Mouse (Mus musculus): ENCODE measurements around the gene Pex16. TPM values are rescaled to one million over a fixed set of nuclear protein-coding genes. Genes with fewer than 3 reads are reported as not detected.

Gene Pex16
- 10 to 100 TPM; 40.0 to 59.3 TPM for polyA plus RNA-seq (2017; shearing (Covaris generic))

- ATAC-seq = no peak
Measured at GRCm38 (mm10) chr2:92374514-92374913, at the start of gene Pex16, which contains the start of gene Large2. Pex16 (plus strand) TSS chr2:92374676. Large2 (minus strand) TSS chr2:92374869.

- ATAC-seq = no peak
Measured at GRCm38 (mm10) chr2:92325676-92326075, 48.8 kb upstream of the Pex16 start.

GRCm38 (mm10) chr2:92326221-92326620 lies 48.3 kb upstream of the Pex16 start:
- ATAC-seq = no peak

- ATAC-seq = no peak
Measured at GRCm38 (mm10) chr2:92327601-92328000, 46.9 kb upstream of the Pex16 start.

- ATAC-seq = no peak
Measured at GRCm38 (mm10) chr2:92328206-92328605, 46.3 kb upstream of the Pex16 start.

- ATAC-seq = no peak
Measured at GRCm38 (mm10) chr2:92330840-92331239, 43.6 kb upstream of the Pex16 start.

GRCm38 (mm10) chr2:92331410-92331809 lies 43.1 kb upstream of the Pex16 start:
- no peak for ATAC-seq

GRCm38 (mm10) chr2:92331871-92332270 lies 42.6 kb upstream of the Pex16 start:
- ATAC-seq = no peak

- ATAC-seq = no peak
Measured at GRCm38 (mm10) chr2:92342418-92342817, 32.1 kb upstream of the Pex16 start.

- no peak for ATAC-seq
Measured at GRCm38 (mm10) chr2:92347191-92347590, 27.3 kb upstream of the Pex16 start.

- no peak for ATAC-seq
Measured at GRCm38 (mm10) chr2:92349589-92350425, 24.7 kb upstream of the Pex16 start.

GRCm38 (mm10) chr2:92350686-92351085 lies 23.8 kb upstream of the Pex16 start:
- no peak for ATAC-seq

- ATAC-seq = no peak
Measured at GRCm38 (mm10) chr2:92353402-92353801, 21.1 kb upstream of the Pex16 start.

GRCm38 (mm10) chr2:92354224-92354623 lies 20.3 kb upstream of the Pex16 start:
- ATAC-seq = no peak

- no peak for ATAC-seq
Measured at GRCm38 (mm10) chr2:92359301-92359700, 15.2 kb upstream of the Pex16 start.

GRCm38 (mm10) chr2:92360186-92360823 lies 14.2 kb upstream of the Pex16 start:
- no peak for ATAC-seq

GRCm38 (mm10) chr2:92360893-92361292 lies 13.6 kb upstream of the Pex16 start:
- no peak for ATAC-seq

GRCm38 (mm10) chr2:92361795-92362194 lies 12.7 kb upstream of the Pex16 start:
- ATAC-seq = no peak

- ATAC-seq = no peak
Measured at GRCm38 (mm10) chr2:92362571-92363228, 11.8 kb upstream of the Pex16 start.

GRCm38 (mm10) chr2:92364086-92364485 lies 10.4 kb upstream of the Pex16 start:
- no peak for ATAC-seq

GRCm38 (mm10) chr2:92365568-92365967 lies 8.9 kb upstream of the Pex16 start:
- no peak for ATAC-seq

- ATAC-seq = no peak
Measured at GRCm38 (mm10) chr2:92367383-92368029, 7.0 kb upstream of the Pex16 start.

GRCm38 (mm10) chr2:92370375-92370774 lies 4.1 kb upstream of the Pex16 start:
- no peak for ATAC-seq

All from activated CD4-positive, CD25-positive, alpha-beta regulatory T cell, adult 4 months (primary cell).